Mouse (Mus musculus) heart, adult 2 months (tissue): ENCODE measurements at regions not wholly inside any gene's neighbourhood (a gene's known extent, or its start where the extent isn't known, plus 50 kb on each side); places are given as distances from the start of the nearest gene placed in this dataset.

Source experiments
- DNase-seq, 2 experiments: peaks; one replicate each; pipeline ENCODE4 v3.0.0; 2021
- H3K27ac ChIP-seq: fragments of 200-600 bp; 2 replicates; pipeline ENCODE4 v1.8.1; 2022
- H3K27me3 ChIP-seq: fragments of 200-500 bp; 2 replicates; pipeline ENCODE4 v1.6.1; 2012; ENCODE audit warnings: mild to moderate bottlenecking, low read length, inconsistent platforms, mixed read lengths; ENCODE audit not compliant: control insufficient read depth, insufficient read depth
- H3K36me3 ChIP-seq: fragments of 200-500 bp; 2 replicates; pipeline ENCODE4 v1.6.1; 2012; ENCODE audit warnings: low read length, inconsistent platforms; ENCODE audit not compliant: control insufficient read depth, insufficient read depth
- H3K4me1 ChIP-seq: fragments of 200-500 bp; 2 replicates; pipeline ENCODE4 v1.6.1; 2011; ENCODE audit warnings: low read length; ENCODE audit not compliant: control insufficient read depth, insufficient read depth
- H3K4me3 ChIP-seq: fragments of 200-600 bp; 2 replicates; pipeline ENCODE4 v1.8.1; 2022
- H3K79me2 ChIP-seq: fragments of 200-500 bp; replicated peaks from 2 replicates; pipeline ENCODE4 v1.6.1; 2012; ENCODE audit warnings: mild to moderate bottlenecking, inconsistent platforms, low read length, moderate library complexity, mixed read lengths; ENCODE audit not compliant: control insufficient read depth, insufficient read depth
- H3K9ac ChIP-seq: fragments of 200-500 bp; 2 replicates; pipeline ENCODE4 v1.6.1; 2012; ENCODE audit warnings: low read depth, mild to moderate bottlenecking, control low read depth, inconsistent platforms, low read length, mixed read lengths
- CTCF ChIP-seq: fragments of 200-600 bp; IDR thresholded peaks from 2 replicates; pipeline ENCODE4 v1.8.1; 2022; ENCODE audit warnings: antibody characterized with exemption, mild to moderate bottlenecking, moderate library complexity
- EP300 ChIP-seq: fragments of 200-500 bp; IDR thresholded peaks from 2 replicates; pipeline ENCODE4 v1.6.1; 2011; ENCODE audit warnings: low read depth, low read length, control low read depth; ENCODE audit not compliant: insufficient read depth
- POLR2A ChIP-seq: fragments of 200-500 bp; IDR thresholded peaks from 2 replicates; pipeline ENCODE4 v1.6.1; 2011; ENCODE audit warnings: mild to moderate bottlenecking, low read depth, low read length, control low read depth; ENCODE audit not compliant: insufficient read depth
- WGBS: fragments of 180-500 bp; shearing (Covaris S2); methylation state at CpG from one replicate; pipeline ENCODE4 v1.1.7; 2018; 5-methylcytosine and 5-hydroxymethylcytosine counted together
- intact Hi-C: fragments of 180-260 bp; cut with DNase I; formaldehyde crosslinking; loops from one replicate; pipeline ENCODE4 v1.15.1; 2025

DNA sequence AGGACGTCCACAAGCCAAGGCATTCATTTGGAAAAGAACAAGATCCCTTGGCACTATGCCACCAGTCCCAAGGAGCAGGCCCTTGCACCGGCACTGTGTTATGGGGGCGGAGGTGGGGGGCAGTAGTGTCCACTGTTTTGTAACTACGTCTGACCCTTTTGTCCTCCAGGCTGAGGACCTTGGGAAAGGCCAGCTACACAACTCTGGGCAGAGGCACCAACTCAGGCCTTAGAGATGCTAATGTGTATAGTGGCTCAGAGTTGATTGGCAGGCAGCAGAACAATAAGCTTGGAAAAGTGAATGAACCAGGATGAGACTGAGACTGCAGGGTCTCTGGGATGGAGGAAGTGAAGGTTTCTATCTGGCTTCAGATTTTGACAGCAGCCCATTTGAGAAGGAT is 344.0 kb downstream of the 3100002H09Rik start:
- no peak for DNase-seq
- H3K9ac ChIP-seq: no peak overlapping the region
- no peaks in the 10 kb centered on the region for H3K27me3 ChIP-seq
- WGBS: 46% methylated on average over 4 of the region's 4 CpGs
- no peaks in the 10 kb centered on the region for H3K4me1 ChIP-seq
- H3K27ac ChIP-seq: no peak overlapping the region
- H3K79me2 ChIP-seq: no peaks in the 10 kb centered on the region
- H3K4me3 ChIP-seq: no peak overlapping the region
- TF ChIP-seq EP300 (no peak), CTCF (no peak), POLR2A (no peak)
- no peaks in the 10 kb centered on the region for H3K36me3 ChIP-seq
- intact Hi-C loops: no loop called here

DNA sequence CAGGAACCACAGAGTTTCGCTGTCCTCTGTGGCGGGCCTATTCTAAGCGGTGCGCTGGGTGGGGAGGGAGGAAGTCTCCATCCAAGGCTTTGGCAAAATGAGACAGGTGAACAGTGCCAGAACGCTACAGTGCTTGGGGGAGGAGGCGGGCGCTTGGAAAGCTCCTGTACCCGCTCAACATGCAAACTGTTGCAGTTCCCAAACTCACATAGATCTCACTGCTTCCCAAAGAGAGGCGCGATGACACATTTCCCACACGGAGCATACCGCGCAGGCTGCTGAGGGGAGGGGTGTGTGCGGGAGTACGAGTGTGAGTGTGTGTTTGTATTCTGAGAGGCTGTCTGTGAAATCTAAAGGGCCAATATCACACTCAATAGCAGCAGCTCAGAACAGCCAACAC is 345.1 kb downstream of the 3100002H09Rik start:
- Histone ChIP-seq H3K9ac (no peak overlapping the region), H3K4me3 (no peak overlapping the region), H3K79me2 (no peaks in the 10 kb centered on the region), H3K27ac (no peak overlapping the region), H3K4me1 (no peaks in the 10 kb centered on the region), H3K27me3 (no peaks in the 10 kb centered on the region), H3K36me3 (no peaks in the 10 kb centered on the region)
- no peak for DNase-seq
- WGBS: 70% methylated on average over 15 of the region's 15 CpGs
- TF ChIP-seq POLR2A: no peak
- TF ChIP-seq CTCF: no peak
- no peak for TF ChIP-seq EP300
- intact Hi-C loops: no loop called here

DNA sequence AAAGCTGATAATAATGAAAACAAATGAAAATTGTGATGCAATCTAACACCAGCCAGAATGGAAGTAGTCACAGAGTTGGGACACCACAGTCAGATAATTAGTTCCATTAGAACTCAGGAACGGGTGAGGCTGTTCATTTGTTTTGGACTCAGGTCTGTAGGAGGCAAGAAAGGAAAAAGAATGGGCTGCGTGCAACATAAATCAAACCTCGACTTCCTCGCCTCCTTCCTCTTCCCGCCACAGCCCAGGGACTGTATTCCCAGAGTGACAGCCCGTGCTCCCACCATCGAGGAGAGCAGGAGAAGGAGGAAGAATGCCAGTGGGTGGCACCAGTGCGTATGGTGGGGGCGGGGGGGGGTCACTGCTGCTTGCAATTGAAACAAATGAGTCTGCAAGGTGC is 339.2 kb upstream of the 4930535I16Rik start:
- TF ChIP-seq EP300 (no peak), POLR2A (no peak), CTCF (no peak)
- WGBS: 28% methylated on average over 9 of the region's 9 CpGs
- Histone ChIP-seq H3K4me3 (no peak overlapping the region), H3K9ac (no peak overlapping the region), H3K27me3 (no peaks in the 10 kb centered on the region), H3K4me1 (no peaks in the 10 kb centered on the region), H3K36me3 (no peaks in the 10 kb centered on the region), H3K27ac (no peak overlapping the region), H3K79me2 (no peaks in the 10 kb centered on the region)
- DNase-seq: no peak
- intact Hi-C loops: no loop called here

DNA sequence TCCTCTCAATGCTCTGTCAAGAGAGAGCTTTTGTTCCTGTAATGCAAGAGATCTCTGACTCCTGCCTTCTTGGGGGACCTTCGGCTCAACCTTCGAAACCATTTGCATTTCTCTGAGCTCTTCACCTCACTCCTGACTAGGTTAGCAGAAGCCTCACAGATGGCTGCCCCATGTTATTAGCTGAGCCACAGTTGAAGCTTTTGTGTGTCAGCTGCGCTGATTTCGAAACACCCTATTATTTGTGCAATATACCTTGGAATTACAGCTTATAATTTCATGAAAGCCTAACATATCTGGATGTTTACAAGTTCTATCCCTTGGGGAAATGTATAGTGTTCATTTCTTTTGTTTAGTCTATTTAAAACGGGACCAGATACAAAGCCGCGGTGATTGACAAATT is 338.7 kb upstream of the 4930535I16Rik start:
- H3K27ac ChIP-seq: no peak overlapping the region
- no peak overlapping the region for H3K9ac ChIP-seq
- no peak for DNase-seq
- H3K4me1 ChIP-seq: no peaks in the 10 kb centered on the region
- H3K36me3 ChIP-seq: no peaks in the 10 kb centered on the region
- TF ChIP-seq CTCF (no peak), EP300 (no peak), POLR2A (no peak)
- no peak overlapping the region for H3K4me3 ChIP-seq
- intact Hi-C loops: no loop called here
- 86% methylated on average over 7 of the region's 7 CpGs for WGBS
- H3K79me2 ChIP-seq: no peaks in the 10 kb centered on the region
- no peaks in the 10 kb centered on the region for H3K27me3 ChIP-seq

DNA sequence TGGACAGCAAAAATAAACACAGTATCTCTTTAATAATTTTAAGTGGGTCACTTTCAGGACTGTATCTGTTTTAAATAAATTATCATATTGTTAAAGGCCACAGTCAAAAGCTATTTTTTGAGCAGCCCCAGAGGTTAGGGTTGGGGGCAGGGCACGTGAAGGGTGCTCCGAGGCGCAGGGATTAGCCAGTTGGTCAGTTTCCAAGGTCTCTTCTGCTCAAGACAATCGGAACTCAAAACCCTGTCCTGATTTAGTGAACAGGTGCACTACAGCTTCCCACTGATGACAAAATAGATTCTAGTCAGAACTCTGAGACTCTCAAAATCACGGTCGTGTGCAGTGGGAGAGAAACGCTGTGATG is 337.3 kb upstream of the 4930535I16Rik start:
- Histone ChIP-seq H3K27ac (no peak overlapping the region), H3K79me2 (no peaks in the 10 kb centered on the region), H3K36me3 (no peaks in the 10 kb centered on the region), H3K27me3 (no peaks in the 10 kb centered on the region), H3K4me3 (no peak overlapping the region), H3K9ac (no peak overlapping the region), H3K4me1 (no peaks in the 10 kb centered on the region)
- WGBS: 60% methylated on average over 7 of the region's 7 CpGs
- intact Hi-C loops: no loop called here
- no peak for DNase-seq
- TF ChIP-seq CTCF: no peak
- no peak for TF ChIP-seq EP300
- TF ChIP-seq POLR2A: no peak

DNA sequence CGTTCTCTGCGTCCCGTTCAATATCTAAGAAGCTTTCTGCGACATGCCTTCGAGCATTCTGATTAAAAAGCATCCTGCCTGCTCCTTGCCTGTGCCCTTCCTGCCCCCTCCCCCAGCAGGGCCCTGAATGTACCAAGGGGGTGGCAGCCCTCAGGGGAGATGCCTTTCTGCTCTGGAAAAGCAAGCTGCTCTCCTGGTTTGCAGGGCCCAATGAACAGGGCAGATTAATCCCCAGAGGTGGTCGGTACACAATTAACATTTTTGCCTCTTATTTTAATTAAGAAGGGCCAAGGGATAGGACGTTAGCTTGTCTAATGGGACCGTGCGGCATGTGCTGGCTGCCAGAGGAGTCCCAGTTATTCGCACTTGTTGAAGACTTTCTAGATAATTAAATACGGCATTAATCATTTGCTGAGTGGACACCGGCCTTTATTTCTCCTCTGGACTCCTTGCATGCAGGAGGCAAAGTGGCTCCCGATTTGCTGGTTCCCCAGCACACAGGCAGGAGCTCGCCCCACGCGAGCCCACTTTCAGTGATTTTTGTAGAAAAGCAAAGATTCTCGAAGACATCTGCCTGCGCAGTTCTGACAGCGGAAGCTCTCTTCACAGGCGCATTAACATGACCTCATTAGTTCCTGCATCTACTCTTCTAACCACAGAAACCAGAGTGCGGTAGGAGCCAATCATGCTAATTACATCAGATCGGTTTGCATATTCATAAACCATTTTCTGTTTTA is 336.8 kb upstream of the 4930535I16Rik start:
- H3K36me3 ChIP-seq: no peaks in the 10 kb centered on the region
- WGBS: 63% methylated on average over 22 of the region's 22 CpGs
- no peak for DNase-seq
- no peaks in the 10 kb centered on the region for H3K27me3 ChIP-seq
- intact Hi-C loops: no loop called here
- TF ChIP-seq POLR2A (no peak), CTCF (no peak), EP300 (no peak)
- H3K27ac ChIP-seq: no peak overlapping the region
- H3K9ac ChIP-seq: no peak overlapping the region
- no peaks in the 10 kb centered on the region for H3K4me1 ChIP-seq
- no peaks in the 10 kb centered on the region for H3K79me2 ChIP-seq
- H3K4me3 ChIP-seq: no peak overlapping the region

DNA sequence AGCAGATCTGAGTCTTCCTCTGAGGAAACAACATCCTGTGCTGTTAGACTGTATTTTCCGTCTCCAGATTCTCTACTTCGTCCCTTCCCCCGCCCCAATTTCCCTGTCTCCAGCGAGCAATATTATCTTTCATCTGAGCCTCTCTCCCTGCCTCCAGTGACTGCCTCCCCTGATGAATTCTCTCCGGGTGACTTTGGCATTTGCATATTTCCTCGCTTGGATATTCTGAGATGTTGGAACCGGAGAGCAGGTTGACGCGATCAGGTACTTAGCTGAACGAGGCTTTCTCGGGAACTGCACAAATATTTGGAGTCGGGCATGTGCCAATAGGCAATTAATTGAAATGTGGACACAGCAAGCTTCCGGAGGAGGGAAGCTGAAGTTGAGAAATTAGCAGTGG is 323.8 kb upstream of the 4930535I16Rik start:
- no peak overlapping the region for H3K4me3 ChIP-seq
- H3K79me2 ChIP-seq: no peaks in the 10 kb centered on the region
- intact Hi-C loops: no loop called here
- H3K4me1 ChIP-seq: no peaks in the 10 kb centered on the region
- no peak overlapping the region for H3K27ac ChIP-seq
- DNase-seq: no peak
- 33% methylated on average over 13 of the region's 13 CpGs for WGBS
- TF ChIP-seq CTCF (no peak), POLR2A (no peak), EP300 (no peak)
- no peak overlapping the region for H3K9ac ChIP-seq
- H3K27me3 ChIP-seq: no peaks in the 10 kb centered on the region
- H3K36me3 ChIP-seq: no peaks in the 10 kb centered on the region
